Mouse (Mus musculus) erythroblast, embryonic 14.5 days (primary cell): ENCODE results near the gene Wrnip1.

ENCODE experiments used
- GATA1 ChIP-seq: IDR thresholded peaks from 2 replicates; pipeline ENCODE4 v1.6.1; 2012; ENCODE audit warnings: low read length, inconsistent platforms, mixed read lengths
- TAL1 ChIP-seq: IDR thresholded peaks from 3 replicates; pipeline ENCODE4 v1.6.1; 2012; ENCODE audit warnings: low read length, inconsistent platforms, mixed read lengths

- no peak for TF ChIP-seq GATA1
- TF ChIP-seq TAL1 = no peak
Observed at GRCm38 (mm10) chr13:32763141-32763540, 38.7 kb upstream of the Wrnip1 start.
